Mouse (Mus musculus) MEL (cell line): ENCODE measurements around the gene Lacc1. TPM values are rescaled to one million over a fixed set of nuclear protein-coding genes. Genes with fewer than 3 reads are reported as not detected.

ENCODE experiments used
- DNase-seq: peaks from one replicate; pipeline ENCODE4 v3.0.0; 2011; ENCODE audit warnings: low read depth, low spot score
- H3K27ac ChIP-seq: 2 replicates; pipeline ENCODE4 v1.5.1; 2012; ENCODE audit warnings: low read depth, mild to moderate bottlenecking, control low read depth, low read length, moderate library complexity; ENCODE audit not compliant: control insufficient read depth
- H3K27me3 ChIP-seq, 2 experiments: fragments of 150-350 bp in 1 of 2; sonication (generic) in 1 of 2; 2 replicates each; pipeline ENCODE4 v1.6.1; 2012; ENCODE audit warnings: low read length in 2 of 2, mild to moderate bottlenecking in 2 of 2, improper control_type of control experiment in 1 of 2, moderate library complexity in 1 of 2; ENCODE audit not compliant: insufficient read depth in 2 of 2, control insufficient read depth in 1 of 2
- H3K36me3 ChIP-seq, 2 experiments: 2 replicates each; pipeline ENCODE4 v1.6.1; 2012 to 2014; ENCODE audit warnings: low read length in 2 of 2, improper control_type of control experiment in 1 of 2, inconsistent platforms in 1 of 2, mild to moderate bottlenecking in 1 of 2; ENCODE audit not compliant: insufficient read depth in 2 of 2, control insufficient read depth in 1 of 2
- H3K4me1 ChIP-seq, 2 experiments: fragments of 150-350 bp in 1 of 2; sonication (generic) in 1 of 2; 2 replicates each; pipeline ENCODE4 v1.6.1; 2012; ENCODE audit warnings: low read length in 2 of 2, improper control_type of control experiment in 1 of 2, mild to moderate bottlenecking in 1 of 2; ENCODE audit not compliant: insufficient read depth in 2 of 2, control insufficient read depth in 1 of 2
- H3K4me3 ChIP-seq, 2 experiments: fragments of 150-350 bp in 1 of 2; sonication (generic) in 1 of 2; 2 replicates each; pipeline ENCODE4 v1.5.1; 2012; ENCODE audit warnings: low read depth in 2 of 2, low read length in 2 of 2, mild to moderate bottlenecking in 2 of 2, moderate library complexity in 2 of 2, control low read depth in 1 of 2, improper control_type of control experiment in 1 of 2; ENCODE audit not compliant: control insufficient read depth in 1 of 2, insufficient read depth in 1 of 2
- H3K79me2 ChIP-seq: 2 replicates; pipeline ENCODE4 v1.6.1; 2012; ENCODE audit warnings: mild to moderate bottlenecking, low read length, moderate library complexity; ENCODE audit not compliant: control insufficient read depth, poor library complexity, insufficient read depth
- H3K9ac ChIP-seq: 2 replicates; pipeline ENCODE4 v1.6.1; 2012; ENCODE audit warnings: low read depth, mild to moderate bottlenecking, control low read depth, low read length, moderate library complexity; ENCODE audit not compliant: control insufficient read depth, poor library complexity, severe bottlenecking
- H3K9me3 ChIP-seq: fragments of 150-350 bp; sonication (generic); replicated peaks from 2 replicates; pipeline ENCODE4 v1.6.1; 2012; ENCODE audit warnings: mild to moderate bottlenecking, low read length, improper control_type of control experiment, moderate library complexity; ENCODE audit not compliant: insufficient read depth
- CHD1 ChIP-seq: IDR thresholded peaks from 2 replicates; pipeline ENCODE4 v1.6.1; 2012; ENCODE audit warnings: low read depth, mild to moderate bottlenecking, inconsistent platforms, low read length, improper control_type of control experiment
- E2F4 ChIP-seq: IDR thresholded peaks from 2 replicates; pipeline ENCODE4 v1.6.1; 2011; ENCODE audit warnings: low read depth, low read length, improper control_type of control experiment, borderline replicate concordance
- ELF1 ChIP-seq: IDR thresholded peaks from 2 replicates; pipeline ENCODE4 v1.6.1; 2014; ENCODE audit warnings: low read depth, mild to moderate bottlenecking, inconsistent platforms, low read length, improper control_type of control experiment, moderate library complexity
- ETS1 ChIP-seq: IDR thresholded peaks from 2 replicates; pipeline ENCODE4 v1.6.1; 2012; ENCODE audit warnings: low read depth, mild to moderate bottlenecking, inconsistent platforms, low read length, improper control_type of control experiment, moderate library complexity
- GATA1 ChIP-seq: IDR thresholded peaks from 2 replicates; pipeline ENCODE4 v1.6.1; 2011; ENCODE audit warnings: low read depth, low read length, improper control_type of control experiment
- HCFC1 ChIP-seq: IDR thresholded peaks from 2 replicates; pipeline ENCODE4 v1.6.1; 2012; ENCODE audit warnings: low read depth, mild to moderate bottlenecking, inconsistent platforms, low read length, improper control_type of control experiment, moderate library complexity
- JUND ChIP-seq: IDR thresholded peaks from 2 replicates; pipeline ENCODE4 v1.6.1; 2011; ENCODE audit warnings: low read depth, mild to moderate bottlenecking, improper control_type of control experiment, low read length
- KAT2A ChIP-seq: conservative IDR thresholded peaks from 2 replicates; pipeline ENCODE4 v1.6.1; 2012; ENCODE audit warnings: low read depth, low read length, improper control_type of control experiment, inconsistent platforms
- MAX ChIP-seq: IDR thresholded peaks from 2 replicates; pipeline ENCODE4 v1.6.1; 2011; ENCODE audit warnings: low read length, improper control_type of control experiment
- NRF1 ChIP-seq: IDR thresholded peaks from 2 replicates; pipeline ENCODE4 v1.6.1; 2014; ENCODE audit warnings: low read depth, mild to moderate bottlenecking, inconsistent platforms, low read length, improper control_type of control experiment, moderate library complexity; ENCODE audit not compliant: poor library complexity, insufficient read depth, severe bottlenecking
- POLR2AphosphoS5 ChIP-seq: IDR thresholded peaks from 2 replicates; pipeline ENCODE4 v1.6.1; 2012; ENCODE audit warnings: low read depth, borderline replicate concordance, mild to moderate bottlenecking, inconsistent platforms, low read length, moderate library complexity, mixed read lengths
- RAD21 ChIP-seq: IDR thresholded peaks from 2 replicates; pipeline ENCODE4 v1.6.1; 2011; ENCODE audit warnings: mild to moderate bottlenecking, low read depth, low read length, improper control_type of control experiment
- RCOR1 ChIP-seq: IDR thresholded peaks from 2 replicates; pipeline ENCODE4 v1.6.1; 2012; ENCODE audit warnings: low read depth, mild to moderate bottlenecking, inconsistent platforms, low read length, improper control_type of control experiment
- SIN3A ChIP-seq: IDR thresholded peaks from 2 replicates; pipeline ENCODE4 v1.6.1; 2012; ENCODE audit warnings: low read length, improper control_type of control experiment, inconsistent platforms
- SMC3 ChIP-seq: IDR thresholded peaks from 2 replicates; pipeline ENCODE4 v1.6.1; 2011; ENCODE audit warnings: low read depth, low read length, improper control_type of control experiment
- TAL1 ChIP-seq: IDR thresholded peaks from 2 replicates; pipeline ENCODE4 v1.6.1; 2012; ENCODE audit warnings: mild to moderate bottlenecking, inconsistent platforms, low read length, moderate library complexity, mixed read lengths
- TBP ChIP-seq: IDR thresholded peaks from 2 replicates; pipeline ENCODE4 v1.8.0; 2011; ENCODE audit warnings: low read depth, low read length, improper control_type of control experiment
- TCF12 ChIP-seq: IDR thresholded peaks from 2 replicates; pipeline ENCODE4 v1.6.1; 2014; ENCODE audit warnings: low read depth, mild to moderate bottlenecking, inconsistent platforms, low read length, improper control_type of control experiment, moderate library complexity
- UBTF ChIP-seq: IDR thresholded peaks from 2 replicates; pipeline ENCODE4 v1.6.1; 2012; ENCODE audit warnings: low read depth, mild to moderate bottlenecking, inconsistent platforms, low read length, improper control_type of control experiment, moderate library complexity, borderline replicate concordance; ENCODE audit not compliant: insufficient read depth
- USF1 ChIP-seq: IDR thresholded peaks from 2 replicates; pipeline ENCODE4 v1.6.1; 2014; ENCODE audit warnings: low read depth, mild to moderate bottlenecking, inconsistent platforms, low read length, improper control_type of control experiment, moderate library complexity
- ZC3H11A ChIP-seq: IDR thresholded peaks from 2 replicates; pipeline ENCODE4 v1.6.1; 2012; ENCODE audit warnings: low read depth, mild to moderate bottlenecking, inconsistent platforms, low read length, improper control_type of control experiment
- ZKSCAN1 ChIP-seq: IDR thresholded peaks from 2 replicates; pipeline ENCODE4 v1.6.1; 2012; ENCODE audit warnings: low read depth, mild to moderate bottlenecking, inconsistent platforms, low read length, improper control_type of control experiment, moderate library complexity
- ZMIZ1 ChIP-seq: IDR thresholded peaks from 2 replicates; pipeline ENCODE4 v1.6.1; 2012; ENCODE audit warnings: low read depth, mild to moderate bottlenecking, inconsistent platforms, low read length, improper control_type of control experiment, moderate library complexity
- polyA plus RNA-seq, 2 experiments: library from polyadenylated mRNA; stranded (reverse) in 1 of 2; unstranded in 1 of 2; fragments of >175 nt in 1 of 2; fragments of >200 nt in 1 of 2; gene quantifications; 2 replicates each; pipeline versions ENCODE4 v1.2.1 to v1.2.4; 2012; ENCODE audit warnings: low replicate concordance in 2 of 2, low read depth in 1 of 2; ENCODE audit not compliant: insufficient read length in 2 of 2, insufficient read depth in 1 of 2, missing spikeins in 1 of 2
- total RNA-seq: library from RNA; depleted of rRNA; stranded (reverse); fragments of 300-350 nt; gene quantifications from 2 replicates; pipeline ENCODE4 v1.2.3, GENCODE M21; 2012

Lacc1 gene
- total and polyA plus RNA-seq, 3 experiments, result not detected

DNA sequence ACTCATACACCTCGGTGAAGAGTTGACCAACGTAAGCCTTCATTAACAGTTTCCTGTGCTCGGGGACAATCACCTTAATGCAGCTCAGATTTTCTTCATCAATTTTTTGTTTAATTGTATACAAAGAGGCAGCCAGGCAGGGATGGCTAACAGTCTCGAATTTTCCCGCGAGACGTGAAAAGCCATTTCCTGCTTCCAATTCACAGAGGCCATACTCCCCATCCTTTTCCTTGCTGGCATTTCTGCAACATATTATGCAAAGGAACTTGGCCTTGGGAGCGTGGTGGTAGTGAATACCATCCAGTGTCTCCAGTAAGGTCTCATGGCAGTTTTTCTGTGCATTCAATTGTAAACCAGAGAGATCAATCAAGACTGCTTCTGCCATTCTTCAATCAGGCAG is 1.7 kb downstream of the Lacc1 start:
- Histone ChIP-seq H3K27me3 (no peaks in the 10 kb centered on the region), H3K9me3 (no peaks in the 10 kb centered on the region), H3K27ac (no peak overlapping the region), H3K4me1 (no peaks in the 10 kb centered on the region), H3K4me3 (no peak overlapping the region), H3K36me3 (no peaks in the 10 kb centered on the region), H3K9ac (no peak overlapping the region), H3K79me2 (no peaks in the 10 kb centered on the region)
- TF ChIP-seq HCFC1 (no peak), E2F4 (no peak), ZC3H11A (no peak), USF1 (no peak), RAD21 (no peak), CHD1 (no peak), TAL1 (no peak), ZMIZ1 (no peak), JUND (no peak), SMC3 (no peak), KAT2A (no peak), POLR2AphosphoS5 (no peak), MAX (no peak), GATA1 (no peak), TCF12 (no peak), RCOR1 (no peak), ZKSCAN1 (no peak), ETS1 (no peak), UBTF (no peak)
- DNase-seq, result no peak

DNA sequence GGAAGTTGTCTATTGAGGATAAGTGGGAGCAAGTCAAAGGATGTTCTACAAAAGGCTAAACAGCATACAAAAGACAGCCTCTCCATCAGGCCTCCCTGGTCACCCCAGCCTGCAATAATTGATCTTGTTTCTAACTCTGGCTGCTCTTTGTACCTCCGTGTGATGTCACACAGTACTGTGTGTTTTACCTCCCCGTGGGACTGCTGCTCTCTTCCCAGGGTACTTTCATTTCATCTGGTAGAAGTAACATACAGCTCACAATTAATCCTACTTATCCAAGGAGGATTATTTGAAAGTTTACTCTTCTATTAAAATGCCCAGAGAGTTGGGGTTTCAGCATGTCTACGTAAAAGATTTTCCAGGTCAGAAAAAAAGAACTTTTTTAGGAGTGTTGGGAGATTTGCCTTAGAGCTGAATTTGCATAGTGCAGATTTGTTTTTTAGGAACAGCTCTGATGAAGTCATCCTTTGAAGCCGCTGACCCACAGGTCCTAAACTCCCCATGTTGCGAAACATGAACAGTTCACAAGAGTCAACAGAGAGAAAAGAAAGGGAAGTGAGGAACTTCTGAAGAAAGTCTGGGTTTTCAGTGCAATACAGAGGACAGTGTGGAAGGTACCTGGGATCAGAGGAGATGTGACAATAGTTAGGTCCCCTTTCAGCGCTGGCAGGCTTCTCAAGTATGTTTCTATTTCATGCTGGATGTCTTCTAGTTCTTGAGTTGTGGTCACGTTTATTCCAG is 2.4 kb downstream of the Lacc1 start:
- TF ChIP-seq KAT2A (no peak), ZC3H11A (no peak), ELF1 (no peak), NRF1 (no peak), SIN3A (no peak), TBP (no peak)
- no peaks in the 10 kb centered on the region for H3K9me3 ChIP-seq
- H3K36me3 ChIP-seq, result no peaks in the 10 kb centered on the region
- no peak overlapping the region for H3K9ac ChIP-seq
- H3K27me3 ChIP-seq, result no peaks in the 10 kb centered on the region
- no peaks in the 10 kb centered on the region for H3K79me2 ChIP-seq
- H3K4me3 ChIP-seq, result no peak overlapping the region
- H3K27ac ChIP-seq, result no peak overlapping the region
- DNase-seq, result no peak
- H3K4me1 ChIP-seq, result no peaks in the 10 kb centered on the region
